Mouse (Mus musculus) neural tube, embryonic 11.5 days (tissue): ENCODE results near the gene Gm20388. TPM values are rescaled to one million over a fixed set of nuclear protein-coding genes. Genes with fewer than 3 reads are reported as not detected.

Source experiments
- ATAC-seq: fragments of 200-750 bp; cut with Nextera tagmentation; 2 replicates; pipeline ENCODE4 v1.8.0; 2017; ENCODE audit warnings: moderate number of reproducible peaks, mild to moderate bottlenecking, moderate TSS enrichment, moderate library complexity; ENCODE audit not compliant: insufficient read depth, low FRiP score, low TSS enrichment
- DNase-seq: peaks from one replicate; pipeline ENCODE4 v3.0.0-alpha.2; 2015; ENCODE audit warnings: low spot score
- H3K27ac ChIP-seq: fragments of 300-500 bp; sonication (generic); 2 replicates; pipeline ENCODE4 v1.5.1; 2014; ENCODE audit warnings: low read depth, mild to moderate bottlenecking, low read length
- H3K27me3 ChIP-seq: fragments of 300-500 bp; sonication (generic); 2 replicates; pipeline ENCODE4 v1.6.1; 2014; ENCODE audit warnings: mild to moderate bottlenecking, low read length, mixed read lengths; ENCODE audit not compliant: control insufficient read depth, insufficient read depth
- H3K36me3 ChIP-seq: fragments of 300-500 bp; sonication (generic); 2 replicates; pipeline ENCODE4 v1.6.1; 2014; ENCODE audit warnings: mild to moderate bottlenecking, low read length, moderate library complexity, mixed read lengths; ENCODE audit not compliant: control insufficient read depth, insufficient read depth
- H3K4me1 ChIP-seq: fragments of 300-500 bp; sonication (generic); 2 replicates; pipeline ENCODE4 v1.6.1; 2014; ENCODE audit warnings: low read length, mixed read lengths; ENCODE audit not compliant: control insufficient read depth, insufficient read depth
- H3K4me2 ChIP-seq: fragments of 300-500 bp; sonication (generic); 2 replicates; pipeline ENCODE4 v1.6.1; 2014; ENCODE audit warnings: low read depth, mild to moderate bottlenecking, moderate library complexity
- H3K4me3 ChIP-seq: fragments of 300-500 bp; sonication (generic); 2 replicates; pipeline ENCODE4 v1.5.1; 2014; ENCODE audit warnings: low read depth, low read length
- H3K9ac ChIP-seq: fragments of 300-500 bp; sonication (generic); 2 replicates; pipeline ENCODE4 v1.6.1; 2014; ENCODE audit warnings: mild to moderate bottlenecking, low read length
- H3K9me3 ChIP-seq: fragments of 300-500 bp; sonication (generic); 2 replicates; pipeline ENCODE4 v1.6.1; 2016; ENCODE audit warnings: low read length; ENCODE audit not compliant: control insufficient read depth
- WGBS: fragments of 180-500 bp; shearing (Covaris S2); extraction: QIAGEN DNeasy Blood & Tissue Kit; methylation state at CpG from one replicate; pipeline ENCODE4 v1.1.7; 2014; 5-methylcytosine and 5-hydroxymethylcytosine counted together
- polyA plus RNA-seq: library from polyadenylated mRNA; unstranded; fragments of >200 nt; fragmentation: Nextera tagmentation; extraction: Ambion mirVana; gene quantifications from 2 replicates; pipeline ENCODE4 v1.2.1, GENCODE M21; 2014

Gm20388 gene
- polyA plus RNA-seq, 1 experiment from 2014 or later: not detected

GRCm38 (mm10) chr8:120463918-120464584 is 553.4 kb downstream of the Gm20388 start:
- 88% methylated on average over 6 of the region's 9 CpGs for WGBS
- H3K9ac ChIP-seq: no peak overlapping the region
- no peaks in the 10 kb centered on the region for H3K9me3 ChIP-seq
- peak; percentile 17 for DNase-seq
- peaks cover 31% of the 10 kb centered on the region for H3K4me1 ChIP-seq
- H3K36me3 ChIP-seq: no peaks in the 10 kb centered on the region
- H3K27ac ChIP-seq: no peak overlapping the region
- no peak overlapping the region for H3K4me2 ChIP-seq
- no peak for ATAC-seq
- no peak overlapping the region for H3K4me3 ChIP-seq
- no peaks in the 10 kb centered on the region for H3K27me3 ChIP-seq

GRCm38 (mm10) chr8:120464585-120464937 is 553.9 kb downstream of the Gm20388 start:
- ATAC-seq: no peak
- Histone ChIP-seq H3K36me3 (no peaks in the 10 kb centered on the region), H3K27ac (no peak overlapping the region), H3K4me2 (no peak overlapping the region), H3K4me3 (no peak overlapping the region), H3K27me3 (no peaks in the 10 kb centered on the region), H3K4me1 (peaks cover 31% of the 10 kb centered on the region), H3K9me3 (no peaks in the 10 kb centered on the region), H3K9ac (no peak overlapping the region)
- DNase-seq: no peak
- WGBS: 68% methylated on average over 4 of the region's 4 CpGs

- ATAC-seq (no peak), DNase-seq (peak; percentile 42)
- WGBS: 28% methylated on average over 8 of the region's 8 CpGs
- H3K4me2 ChIP-seq: no peak overlapping the region
- no peak overlapping the region for H3K4me3 ChIP-seq
- no peak overlapping the region for H3K9ac ChIP-seq
- H3K27ac ChIP-seq: no peak overlapping the region
- H3K9me3 ChIP-seq: no peaks in the 10 kb centered on the region
- H3K4me1 ChIP-seq: peaks cover 22% of the 10 kb centered on the region
- H3K27me3 ChIP-seq: no peaks in the 10 kb centered on the region
- H3K36me3 ChIP-seq: no peaks in the 10 kb centered on the region
These were observed 555.1 kb downstream of the Gm20388 start for GRCm38 (mm10) chr8:120465710-120466109.

GRCm38 (mm10) chr8:120466266-120466665 is 555.6 kb downstream of the Gm20388 start:
- ATAC-seq (no peak), DNase-seq (no peak)
- H3K9me3 ChIP-seq: no peaks in the 10 kb centered on the region
- no peaks in the 10 kb centered on the region for H3K27me3 ChIP-seq
- H3K4me1 ChIP-seq: peaks cover 24% of the 10 kb centered on the region
- H3K27ac ChIP-seq: no peak overlapping the region
- H3K4me2 ChIP-seq: no peak overlapping the region
- no peak overlapping the region for H3K9ac ChIP-seq
- 49% methylated on average over 10 of the region's 10 CpGs for WGBS
- H3K36me3 ChIP-seq: no peaks in the 10 kb centered on the region
- H3K4me3 ChIP-seq: no peak overlapping the region

GRCm38 (mm10) chr8:120467598-120467997 is 557.0 kb downstream of the Gm20388 start:
- Histone ChIP-seq H3K9me3 (no peaks in the 10 kb centered on the region), H3K4me2 (no peak overlapping the region), H3K27ac (no peak overlapping the region), H3K9ac (no peak overlapping the region), H3K36me3 (no peaks in the 10 kb centered on the region), H3K4me3 (no peak overlapping the region), H3K27me3 (no peaks in the 10 kb centered on the region), H3K4me1 (peaks cover 24% of the 10 kb centered on the region)
- WGBS: 92% methylated on average over 7 of the region's 7 CpGs
- DNase-seq (no peak), ATAC-seq (no peak)

- Histone ChIP-seq H3K4me2 (no peak overlapping the region), H3K4me1 (peaks cover 25% of the 10 kb centered on the region), H3K4me3 (no peak overlapping the region), H3K9ac (no peak overlapping the region), H3K27me3 (no peaks in the 10 kb centered on the region), H3K36me3 (no peaks in the 10 kb centered on the region), H3K9me3 (no peaks in the 10 kb centered on the region), H3K27ac (no peak overlapping the region)
- 93% methylated on average over 12 of the region's 12 CpGs for WGBS
- ATAC-seq: no peak
- no peak for DNase-seq
These were observed 559.5 kb downstream of the Gm20388 start for GRCm38 (mm10) chr8:120470170-120470569.

GRCm38 (mm10) chr8:120471166-120471565 is 560.5 kb downstream of the Gm20388 start:
- no peak overlapping the region for H3K9ac ChIP-seq

GRCm38 (mm10) chr8:120471752-120472151 is 561.1 kb downstream of the Gm20388 start:
- Histone ChIP-seq H3K27me3 (no peaks in the 10 kb centered on the region), H3K9me3 (no peaks in the 10 kb centered on the region), H3K4me2 (no peak overlapping the region), H3K4me1 (peaks cover 28% of the 10 kb centered on the region), H3K36me3 (no peaks in the 10 kb centered on the region), H3K27ac (peak overlapping the region; percentile 34), H3K4me3 (no peak overlapping the region), H3K9ac (no peak overlapping the region)
- DNase-seq (no peak), ATAC-seq (no peak)
- 71% methylated on average over 2 of the region's 2 CpGs for WGBS

More at GRCm38 (mm10) chr8:120471166-120471565, 560.5 kb downstream of the Gm20388 start:
- H3K4me1 ChIP-seq: peaks cover 25% of the 10 kb centered on the region
- no peaks in the 10 kb centered on the region for H3K27me3 ChIP-seq
- H3K36me3 ChIP-seq: no peaks in the 10 kb centered on the region
- H3K4me3 ChIP-seq: no peak overlapping the region
- H3K4me2 ChIP-seq: no peak overlapping the region
- no peak for ATAC-seq
- H3K27ac ChIP-seq: peak overlapping the region; percentile 34; the same call in 1 of the 2 replicates
- H3K9me3 ChIP-seq: no peaks in the 10 kb centered on the region
- WGBS: 8% methylated on average over 7 of the region's 7 CpGs
- DNase-seq: peak; percentile 65

GRCm38 (mm10) chr8:120472230-120472629 is 561.6 kb downstream of the Gm20388 start:
- Histone ChIP-seq H3K9me3 (no peaks in the 10 kb centered on the region), H3K27me3 (no peaks in the 10 kb centered on the region), H3K4me1 (peaks cover 33% of the 10 kb centered on the region), H3K4me2 (no peak overlapping the region), H3K9ac (no peak overlapping the region), H3K36me3 (no peaks in the 10 kb centered on the region), H3K4me3 (no peak overlapping the region), H3K27ac (peak overlapping the region; percentile 34)
- no peak for ATAC-seq
- peak; percentile 40 for DNase-seq
- WGBS: 47% methylated on average over 16 of the region's 16 CpGs
